Mouse (Mus musculus) midbrain, embryonic 14.5 days (tissue): ENCODE results near the gene Abcb6. TPM values are rescaled to one million over a fixed set of nuclear protein-coding genes. Genes with fewer than 3 reads are reported as not detected.

Experiments
- ATAC-seq: fragments of 200-750 bp; cut with Nextera tagmentation; 2 replicates; pipeline ENCODE4 v1.8.0; 2017; ENCODE audit warnings: moderate number of reproducible peaks, moderate library complexity; ENCODE audit not compliant: low FRiP score, low TSS enrichment
- DNase-seq: peaks from one replicate; pipeline ENCODE4 v3.0.0-alpha.2; 2015
- H3K27ac ChIP-seq: fragments of 300-500 bp; sonication (generic); replicated peaks from 2 replicates; pipeline ENCODE4 v1.5.1; 2014; ENCODE audit warnings: mild to moderate bottlenecking, low read depth, low read length, moderate library complexity
- H3K27me3 ChIP-seq: fragments of 300-500 bp; sonication (generic); 2 replicates; pipeline ENCODE4 v1.6.1; 2014; ENCODE audit warnings: low read length, control low read depth, mixed read lengths; ENCODE audit not compliant: control insufficient read depth, insufficient read depth
- H3K36me3 ChIP-seq: fragments of 300-500 bp; sonication (generic); 2 replicates; pipeline ENCODE4 v1.6.1; 2014; ENCODE audit warnings: low read length, control low read depth; ENCODE audit not compliant: control insufficient read depth, insufficient read depth
- H3K4me1 ChIP-seq: fragments of 300-500 bp; sonication (generic); 2 replicates; pipeline ENCODE4 v1.6.1; 2014; ENCODE audit warnings: mild to moderate bottlenecking, antibody characterized with exemption, low read length, control low read depth; ENCODE audit not compliant: control insufficient read depth, insufficient read depth
- H3K4me2 ChIP-seq: fragments of 300-500 bp; sonication (generic); 2 replicates; pipeline ENCODE4 v1.6.1; 2014; ENCODE audit warnings: mild to moderate bottlenecking, low read length, moderate library complexity
- H3K4me3 ChIP-seq: fragments of 300-500 bp; sonication (generic); replicated peaks from 2 replicates; pipeline ENCODE4 v1.5.1; 2014; ENCODE audit warnings: low read depth, low read length
- H3K9ac ChIP-seq: fragments of 300-500 bp; sonication (generic); replicated peaks from 2 replicates; pipeline ENCODE4 v1.6.1; 2014; ENCODE audit warnings: mild to moderate bottlenecking, low read length, moderate library complexity
- H3K9me3 ChIP-seq: fragments of 300-500 bp; sonication (generic); 2 replicates; pipeline ENCODE4 v1.6.1; 2016; ENCODE audit warnings: low read length, control low read depth, mixed read lengths; ENCODE audit not compliant: control insufficient read depth
- WGBS: fragments of 180-500 bp; shearing (Covaris S2); extraction: QIAGEN DNeasy Blood & Tissue Kit; methylation state at CpG from one replicate; pipeline ENCODE4 v1.1.7; 2014; 5-methylcytosine and 5-hydroxymethylcytosine counted together
- polyA plus RNA-seq: library from polyadenylated mRNA; unstranded; fragments of >200 nt; fragmentation: Nextera tagmentation; extraction: Ambion mirVana; gene quantifications from 2 replicates; pipeline ENCODE4 v1.2.1, GENCODE M21; 2014

Gene Abcb6
- polyA plus RNA-seq, 1 experiment from 2014 or later, result 35.5 TPM

DNA sequence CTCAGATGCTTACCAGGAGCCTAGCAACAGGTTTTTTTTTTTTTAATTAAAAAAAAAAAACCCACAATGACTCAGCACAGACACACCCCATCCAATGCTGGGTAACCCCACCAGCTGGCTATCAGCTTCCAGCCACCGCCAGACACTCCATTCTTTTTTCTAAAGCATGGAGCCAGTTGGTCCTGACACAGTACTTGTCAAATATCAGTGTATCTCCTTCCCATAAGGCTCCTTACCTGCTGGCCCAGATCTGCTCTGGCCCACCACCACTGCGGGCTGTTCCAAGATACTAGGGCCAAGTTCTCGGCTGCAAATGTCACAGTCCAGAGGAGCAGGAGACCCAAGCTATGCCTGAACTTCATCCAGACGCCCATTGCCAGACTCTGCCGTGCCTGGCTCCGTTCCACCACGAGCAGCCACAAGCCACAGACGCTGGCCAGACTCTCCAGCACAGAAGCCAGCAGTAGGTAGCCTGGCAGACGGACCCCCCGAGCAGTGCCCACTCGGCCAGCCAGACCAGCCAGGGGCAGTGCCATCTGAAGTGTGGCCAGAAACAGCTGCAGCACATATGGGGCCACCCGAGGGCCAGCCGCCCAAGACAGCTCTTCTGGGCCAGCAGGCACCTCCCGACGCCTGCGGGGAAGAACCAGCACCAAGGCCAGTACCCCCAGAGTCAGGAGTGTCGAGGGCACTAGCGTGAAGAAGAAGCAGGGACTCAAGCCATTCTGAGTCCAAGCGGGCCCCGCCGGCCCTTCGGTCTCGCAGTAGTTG, 673 bp downstream of the Abcb6 start:
- Histone ChIP-seq H3K4me1 (peaks cover 16% of the 10 kb centered on the region), H3K4me2 (peak overlapping the region; percentile 100), H3K27me3 (no peaks in the 10 kb centered on the region), H3K9ac (peak overlapping the region; percentile 61), H3K36me3 (peaks cover 60% of the 10 kb centered on the region), H3K27ac (peak overlapping the region; percentile 57; the same call in 1 of the 2 replicates), H3K9me3 (no peaks in the 10 kb centered on the region), H3K4me3 (peak overlapping the region; percentile 55)
- WGBS, result 6% methylated on average over 23 of the region's 23 CpGs
- DNase-seq (peak; percentile 39), ATAC-seq (peak; percentile 7)

DNA sequence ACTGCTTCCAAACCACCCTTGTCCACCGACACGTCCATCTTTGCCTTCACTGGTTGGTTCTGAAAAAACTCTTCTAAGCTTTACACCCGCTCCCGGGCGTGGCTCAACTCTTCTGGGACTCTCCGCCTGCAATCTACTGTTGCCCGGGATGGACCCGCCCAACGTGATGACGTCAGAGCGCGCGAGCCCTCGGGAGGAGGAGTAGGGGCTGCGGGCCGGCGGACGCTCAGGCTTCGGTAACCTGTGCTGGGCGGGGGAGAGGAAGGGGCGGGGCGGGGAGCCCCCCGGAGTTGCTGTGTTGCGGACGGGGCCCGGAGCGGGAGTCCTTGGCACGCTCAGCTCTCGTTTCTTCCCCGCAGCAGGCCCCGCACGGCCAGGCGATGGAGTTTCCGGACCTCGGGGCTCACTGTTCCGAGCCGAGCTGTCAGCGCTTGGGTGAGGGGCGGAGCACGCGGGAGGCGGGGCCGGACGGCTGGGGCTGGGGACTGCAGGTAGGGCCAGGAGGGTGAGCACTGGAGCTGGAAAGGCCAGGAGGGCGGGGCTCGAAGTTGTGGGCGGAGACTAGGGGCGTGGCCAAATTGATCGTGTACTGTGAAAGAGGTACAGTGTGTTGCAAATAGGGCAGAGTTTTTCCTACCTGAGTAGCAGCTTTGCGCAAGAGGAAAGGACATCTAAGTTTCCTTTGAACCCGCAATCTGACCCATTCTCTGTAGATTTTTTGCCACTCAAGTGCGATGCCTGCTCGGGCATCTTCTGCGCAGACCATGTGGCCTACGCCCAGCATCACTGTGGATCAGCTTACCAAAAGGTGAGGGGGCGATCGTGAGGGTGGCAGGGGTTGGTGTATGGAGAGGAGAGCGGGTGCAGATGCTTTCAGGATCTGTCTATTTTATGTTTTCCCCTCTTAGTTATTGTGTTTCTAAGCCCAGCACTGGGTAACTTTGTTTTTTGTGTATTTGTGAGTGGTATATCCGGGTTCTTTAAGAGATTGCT, 11.4 kb downstream of the Abcb6 start, which contains the start of gene Zfand2b:
Gene Zfand2b, plus strand, starts transcription at position 175 of the 993 bp plus-strand sequence.
- 1% methylated on average over 59 of the region's 59 CpGs for WGBS
- peak; percentile 97 for DNase-seq
- Histone ChIP-seq H3K4me3 (peak within 1 kb of the TSS; percentile 77), H3K4me1 (peaks cover 7% of the 10 kb centered on the region), H3K9me3 (no peaks in the 10 kb centered on the region), H3K36me3 (peaks cover 38% of the 10 kb centered on the region), H3K27ac (peak within 1 kb of the TSS; percentile 85), H3K9ac (peak within 1 kb of the TSS; percentile 59), H3K27me3 (no peaks in the 10 kb centered on the region), H3K4me2 (peak within 1 kb of the TSS; percentile 72)
- ATAC-seq, result peak; percentile 95

DNA sequence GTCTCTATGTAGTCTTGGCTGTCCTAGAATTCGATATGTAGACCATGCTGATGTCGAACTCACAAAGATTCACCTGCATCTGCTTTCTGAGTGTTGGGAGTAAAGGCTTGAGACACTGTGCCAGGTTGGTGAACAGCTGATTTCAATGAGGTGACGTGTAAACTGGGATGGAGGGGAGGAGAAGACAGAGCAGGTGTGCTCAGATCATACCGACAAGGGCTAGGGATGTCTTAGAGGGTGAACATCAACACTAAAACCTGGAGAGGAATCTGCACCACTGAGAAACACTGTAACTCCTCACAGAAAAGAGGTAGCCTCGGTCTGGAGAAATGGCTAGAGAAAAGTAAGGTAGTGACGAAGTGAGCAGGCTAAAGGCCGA, 12.1 kb downstream of the Abcb6 start:
- Histone ChIP-seq H3K4me1 (peaks cover 7% of the 10 kb centered on the region), H3K27me3 (no peaks in the 10 kb centered on the region), H3K9ac (peak overlapping the region; percentile 34; the same call in 1 of the 2 replicates), H3K27ac (peak overlapping the region; percentile 85), H3K4me2 (peak overlapping the region; percentile 72), H3K4me3 (peak overlapping the region; percentile 77), H3K9me3 (no peaks in the 10 kb centered on the region), H3K36me3 (peaks cover 31% of the 10 kb centered on the region)
- DNase-seq, result no peak
- peak; percentile 25; the same call in 1 of the 2 replicates for ATAC-seq
- 9% methylated on average over 7 of the region's 7 CpGs for WGBS

DNA sequence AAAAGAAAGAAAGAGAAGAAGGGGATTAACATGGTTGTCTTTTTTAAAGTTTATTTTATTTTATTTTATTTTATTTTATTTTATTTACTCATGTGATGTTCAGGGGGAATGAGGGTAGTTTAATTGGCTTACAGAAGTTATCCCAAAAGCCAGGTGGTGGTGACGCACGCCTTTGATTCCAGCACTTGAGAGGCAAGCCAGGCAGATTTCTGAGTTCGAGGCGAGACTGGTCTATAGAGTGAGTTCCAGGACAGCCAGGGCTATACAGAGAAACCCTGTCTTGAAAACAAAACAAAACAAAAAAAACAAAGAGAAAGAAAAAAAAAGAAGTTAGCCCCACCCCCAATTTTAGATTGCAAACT, 20.0 kb downstream of the Abcb6 start:
- Histone ChIP-seq H3K4me3 (no peak overlapping the region), H3K27me3 (no peaks in the 10 kb centered on the region), H3K4me2 (no peak overlapping the region), H3K9ac (no peak overlapping the region), H3K27ac (no peak overlapping the region), H3K4me1 (no peaks in the 10 kb centered on the region), H3K9me3 (no peaks in the 10 kb centered on the region), H3K36me3 (no peaks in the 10 kb centered on the region)
- WGBS, result 79% methylated on average over 4 of the region's 4 CpGs
- DNase-seq (no peak), ATAC-seq (no peak)

DNA sequence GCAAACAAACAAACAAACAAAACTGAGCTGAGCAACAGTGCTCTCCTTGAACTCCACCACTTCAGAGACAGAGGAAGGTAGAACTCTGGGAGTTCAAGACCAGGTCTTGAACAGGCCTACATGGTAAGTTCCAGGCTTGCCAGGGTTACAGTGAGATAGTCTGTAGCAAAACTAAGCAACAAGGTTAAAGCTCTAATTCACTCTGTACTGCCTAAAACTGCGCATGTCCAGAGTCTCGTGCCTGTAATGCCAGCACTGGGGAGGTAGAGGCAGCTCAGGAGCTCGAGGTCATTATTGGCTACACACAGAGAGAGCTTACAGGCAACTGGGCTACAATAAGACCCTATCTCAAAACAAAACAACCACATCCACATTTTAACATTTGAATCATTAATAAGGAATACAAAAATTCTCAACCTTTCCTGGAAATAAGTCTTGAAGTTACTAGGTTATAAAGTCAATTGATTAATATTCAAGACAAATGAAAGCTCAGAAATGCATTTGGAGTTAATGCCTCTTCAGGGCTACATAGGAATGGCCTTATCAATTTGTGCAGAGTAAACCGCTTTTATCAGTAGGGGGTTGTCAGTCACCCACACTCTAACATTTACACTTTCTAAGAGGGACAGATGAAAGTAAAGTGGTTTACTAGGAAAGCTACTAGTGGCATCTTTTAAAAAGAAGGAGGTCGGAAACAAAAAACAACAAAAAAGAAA, 20.5 kb downstream of the Abcb6 start:
- WGBS, result 70% methylated on average over 5 of the region's 5 CpGs
- Histone ChIP-seq H3K9me3 (no peaks in the 10 kb centered on the region), H3K27me3 (no peaks in the 10 kb centered on the region), H3K4me2 (no peak overlapping the region), H3K9ac (no peak overlapping the region), H3K36me3 (no peaks in the 10 kb centered on the region), H3K4me1 (no peaks in the 10 kb centered on the region), H3K4me3 (no peak overlapping the region), H3K27ac (no peak overlapping the region)
- no peak for ATAC-seq
- DNase-seq, result no peak

DNA sequence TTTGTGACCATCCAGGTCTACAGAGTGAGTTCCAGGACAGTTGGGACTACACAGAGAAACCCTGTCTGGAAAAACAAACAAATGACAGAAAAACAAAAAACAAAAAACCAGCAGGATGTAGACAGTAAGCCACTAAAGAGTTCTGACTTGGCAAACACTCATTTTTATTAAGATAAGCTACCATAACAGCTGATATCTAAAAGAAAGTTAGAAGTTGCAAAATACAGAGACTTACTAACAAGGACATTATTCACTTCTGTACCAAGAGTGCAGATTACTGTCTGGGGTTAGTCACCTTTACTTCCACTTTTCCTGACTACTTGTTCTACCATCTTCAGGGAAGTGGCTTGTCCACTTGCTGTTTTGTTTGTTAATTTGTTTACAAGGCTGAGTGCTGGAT, 21.2 kb downstream of the Abcb6 start:
- Histone ChIP-seq H3K27me3 (no peaks in the 10 kb centered on the region), H3K36me3 (no peaks in the 10 kb centered on the region), H3K9ac (no peak overlapping the region), H3K27ac (no peak overlapping the region), H3K4me3 (no peak overlapping the region), H3K4me2 (no peak overlapping the region), H3K9me3 (no peaks in the 10 kb centered on the region), H3K4me1 (no peaks in the 10 kb centered on the region)
- ATAC-seq (no peak), DNase-seq (no peak)

DNA sequence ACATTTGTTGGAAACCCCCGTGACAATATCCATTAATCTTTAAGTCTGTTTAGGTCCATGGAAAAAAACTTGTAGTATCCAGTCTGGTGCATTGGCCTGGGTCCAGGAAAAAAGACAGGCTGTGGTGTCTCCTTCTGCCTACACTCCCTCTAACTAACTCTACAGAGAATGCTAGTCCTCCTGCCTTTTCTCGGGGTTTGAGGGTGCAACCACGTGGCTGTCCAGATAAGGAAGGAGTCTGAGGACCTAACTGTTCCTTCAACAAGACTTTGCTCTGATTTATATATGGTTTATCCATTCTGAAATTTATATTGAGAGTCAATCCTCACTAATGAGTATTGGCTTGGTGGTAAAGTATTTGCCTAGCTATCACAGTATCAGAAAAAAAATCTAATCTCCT, 24.4 kb downstream of the Abcb6 start:
- ATAC-seq (no peak), DNase-seq (no peak)
- WGBS, result 72% methylated on average over 3 of the region's 3 CpGs
- H3K27me3 ChIP-seq, result no peaks in the 10 kb centered on the region
- no peak overlapping the region for H3K9ac ChIP-seq
- H3K27ac ChIP-seq, result no peak overlapping the region
- no peaks in the 10 kb centered on the region for H3K9me3 ChIP-seq
- no peaks in the 10 kb centered on the region for H3K4me1 ChIP-seq
- no peak overlapping the region for H3K4me2 ChIP-seq
- H3K36me3 ChIP-seq, result no peaks in the 10 kb centered on the region
- no peak overlapping the region for H3K4me3 ChIP-seq

DNA sequence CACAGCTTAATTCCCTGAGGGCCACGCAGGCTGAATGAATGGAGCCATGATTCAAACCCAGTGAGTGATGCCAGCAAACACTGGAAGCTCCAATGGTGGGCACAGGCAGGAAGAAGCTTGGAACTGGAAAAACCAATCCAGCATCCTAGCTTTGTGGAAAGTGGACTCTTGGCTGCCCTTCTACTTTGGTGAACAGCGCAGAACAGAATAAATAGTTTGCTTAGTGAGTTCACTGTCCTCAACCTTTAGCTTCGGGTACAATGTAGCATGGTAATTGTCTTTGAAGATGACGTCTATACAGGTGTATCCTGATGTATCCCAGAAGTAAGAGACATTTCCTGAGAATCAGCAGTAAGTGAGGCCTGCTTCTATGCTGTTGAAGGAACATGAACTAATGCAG, 31.5 kb downstream of the Abcb6 start:
- no peak overlapping the region for H3K9ac ChIP-seq
- H3K27me3 ChIP-seq, result no peaks in the 10 kb centered on the region
- 91% methylated on average over 4 of the region's 4 CpGs for WGBS
- DNase-seq (no peak), ATAC-seq (no peak)
- H3K4me2 ChIP-seq, result no peak overlapping the region
- H3K27ac ChIP-seq, result no peak overlapping the region
- H3K36me3 ChIP-seq, result peaks cover 50% of the 10 kb centered on the region
- peaks cover 4% of the 10 kb centered on the region; the same call in 1 of the 2 replicates for H3K4me1 ChIP-seq
- H3K9me3 ChIP-seq, result no peaks in the 10 kb centered on the region
- no peak overlapping the region for H3K4me3 ChIP-seq
